Mouse (Mus musculus): ENCODE data around the gene Ubac2. TPM values are rescaled to one million over a fixed set of nuclear protein-coding genes. Genes with fewer than 3 reads are reported as not detected.

The Ubac2 gene
- total RNA-seq, 2 experiments from 2014 or later = 23.8 to 24.4 TPM

DNA sequence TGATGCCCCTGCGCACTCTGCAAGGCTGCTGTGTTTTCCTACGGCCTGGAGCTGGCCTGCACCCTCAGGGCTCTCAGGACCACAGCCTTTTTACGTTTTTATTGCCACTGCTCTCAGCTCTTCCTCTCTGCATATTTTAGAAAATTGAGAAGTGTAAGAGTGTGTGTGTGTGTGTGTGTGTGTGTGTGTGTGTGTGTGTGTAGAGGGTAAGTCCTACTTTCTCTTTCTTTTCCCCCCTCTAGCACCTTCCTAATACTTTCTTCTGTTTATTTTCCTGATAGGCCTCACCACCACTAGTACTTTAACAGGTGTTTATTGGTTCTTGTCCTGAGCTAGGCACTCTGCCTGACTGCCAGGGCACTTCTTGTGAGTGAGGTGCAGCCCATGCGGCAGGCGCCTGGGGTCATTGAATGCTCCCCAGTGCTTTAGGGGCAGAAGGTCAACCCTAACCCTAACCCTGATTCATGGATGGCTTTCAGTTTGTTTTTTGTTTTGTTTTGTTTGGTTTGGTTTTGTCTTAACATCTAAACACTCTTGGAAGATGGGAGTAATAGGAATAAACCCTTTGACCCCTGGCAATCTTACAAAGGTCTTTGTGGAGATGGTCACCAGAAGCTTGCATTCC is 16.2 kb downstream of the Ubac2 start:
- no peak for DNase-seq
- intact Hi-C loops (cut with DNase I) = no loop called here

GRCm38 (mm10) chr14:121895316-121895715 is 16.9 kb downstream of the Ubac2 start:
- intact Hi-C loops (cut with DNase I) = no loop called here
- DNase-seq = no peak

GRCm38 (mm10) chr14:121896126-121897090 is 18.0 kb downstream of the Ubac2 start:
- intact Hi-C loops (cut with DNase I) = no loop called here
- no peak for DNase-seq

GRCm38 (mm10) chr14:121897773-121898172 is 19.4 kb downstream of the Ubac2 start:
- intact Hi-C loops (cut with DNase I) = no loop called here
- no peak for DNase-seq

DNA sequence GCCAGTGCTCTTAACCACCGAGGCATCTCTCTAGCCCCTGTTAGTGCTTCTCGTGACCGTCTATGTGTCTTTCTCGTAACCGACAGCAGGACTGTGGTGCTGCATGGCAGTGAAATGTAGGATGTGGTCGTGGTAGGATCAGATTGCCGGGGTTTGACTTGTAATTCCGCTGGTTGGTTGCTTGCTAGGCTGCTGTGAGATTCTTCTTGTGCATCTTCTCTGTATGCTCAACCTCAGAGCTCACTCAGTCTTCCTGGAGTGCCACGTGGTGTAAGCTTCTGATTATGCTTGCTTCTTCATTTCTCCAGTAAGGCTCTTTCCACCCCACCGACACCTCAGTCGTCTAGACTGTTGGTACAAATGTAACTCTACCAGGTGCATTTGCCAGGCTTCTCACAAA is 20.1 kb downstream of the Ubac2 start:
- intact Hi-C loops (cut with DNase I) = no loop called here
- DNase-seq = no peak

DNA sequence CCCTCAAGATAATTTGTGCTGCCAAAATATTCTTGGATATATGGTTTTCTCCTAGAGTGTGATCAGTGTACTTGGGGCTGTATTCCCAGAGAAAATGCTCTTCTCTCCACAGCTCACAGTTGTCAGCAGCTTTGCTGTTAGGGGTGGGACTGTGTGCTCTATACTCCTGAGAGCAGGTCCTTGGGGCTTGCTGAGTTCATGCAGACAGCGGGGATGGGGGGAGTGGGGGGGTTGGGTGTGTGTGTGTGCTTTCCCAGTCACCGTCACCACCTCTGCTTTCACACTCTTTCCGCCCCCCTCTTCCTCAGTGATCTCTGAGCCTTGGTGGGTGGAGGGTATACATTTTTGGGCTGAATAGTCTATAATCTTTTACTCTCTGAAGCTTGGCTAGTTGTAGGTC is 20.7 kb downstream of the Ubac2 start:
- DNase-seq = no peak
- intact Hi-C loops (cut with DNase I) = no loop called here

- intact Hi-C loops (cut with DNase I) = no loop called here
Measured at GRCm38 (mm10) chr14:121901511-121901910, 23.1 kb downstream of the Ubac2 start.

DNA sequence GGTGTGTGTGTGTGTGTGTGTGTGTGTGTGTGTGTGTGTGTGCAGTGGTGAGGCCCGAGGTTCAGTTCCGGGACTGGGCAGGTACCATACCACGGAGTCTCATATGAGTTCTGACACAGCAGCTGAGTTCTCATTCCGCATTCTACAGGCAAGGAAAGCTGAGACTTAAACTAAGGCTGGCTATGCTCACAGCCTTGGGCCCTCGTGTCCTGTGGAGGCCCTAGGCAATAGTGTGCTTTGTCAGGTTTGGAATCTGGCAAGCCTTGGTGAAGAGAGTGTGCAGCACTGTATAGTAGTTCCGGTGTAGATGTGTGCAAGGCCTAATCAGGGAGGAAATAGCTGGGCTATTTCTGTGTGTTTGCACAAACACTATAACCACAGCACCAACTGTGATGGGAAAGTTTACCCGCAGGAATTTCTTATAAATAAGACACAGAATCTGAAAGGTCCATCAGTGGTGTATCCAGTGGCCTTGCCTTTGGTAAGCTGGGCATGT is 25.0 kb downstream of the Ubac2 start:
- intact Hi-C loops (cut with DNase I) = no loop called here

More at GRCm38 (mm10) chr14:121901511-121901910, 23.1 kb downstream of the Ubac2 start:
- no peak for DNase-seq

DNA sequence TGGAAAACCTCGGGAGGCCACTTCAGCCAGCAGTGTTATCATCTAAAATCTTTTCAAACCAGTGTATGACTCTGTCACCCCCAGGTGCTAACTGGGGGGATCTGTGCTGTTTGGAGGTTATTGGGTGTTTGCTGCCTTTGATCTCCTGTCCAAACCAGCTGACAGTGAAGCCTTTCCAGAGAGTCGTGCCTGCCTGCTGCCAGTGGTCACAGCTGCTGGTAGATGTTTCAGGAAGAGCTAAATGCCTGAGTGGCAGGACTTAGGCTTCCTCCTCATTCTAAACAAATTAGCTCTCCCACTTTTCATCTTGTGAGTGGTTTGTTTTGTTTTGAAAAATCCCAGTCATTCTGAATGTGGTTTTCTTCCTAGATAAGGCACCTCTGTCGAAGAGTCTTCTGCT is 26.3 kb downstream of the Ubac2 start:
- no peak for DNase-seq
- intact Hi-C loops (cut with DNase I) = no loop called here

More for the DNA sequence above, 25.0 kb downstream of the Ubac2 start:
- DNase-seq = no peak

DNA sequence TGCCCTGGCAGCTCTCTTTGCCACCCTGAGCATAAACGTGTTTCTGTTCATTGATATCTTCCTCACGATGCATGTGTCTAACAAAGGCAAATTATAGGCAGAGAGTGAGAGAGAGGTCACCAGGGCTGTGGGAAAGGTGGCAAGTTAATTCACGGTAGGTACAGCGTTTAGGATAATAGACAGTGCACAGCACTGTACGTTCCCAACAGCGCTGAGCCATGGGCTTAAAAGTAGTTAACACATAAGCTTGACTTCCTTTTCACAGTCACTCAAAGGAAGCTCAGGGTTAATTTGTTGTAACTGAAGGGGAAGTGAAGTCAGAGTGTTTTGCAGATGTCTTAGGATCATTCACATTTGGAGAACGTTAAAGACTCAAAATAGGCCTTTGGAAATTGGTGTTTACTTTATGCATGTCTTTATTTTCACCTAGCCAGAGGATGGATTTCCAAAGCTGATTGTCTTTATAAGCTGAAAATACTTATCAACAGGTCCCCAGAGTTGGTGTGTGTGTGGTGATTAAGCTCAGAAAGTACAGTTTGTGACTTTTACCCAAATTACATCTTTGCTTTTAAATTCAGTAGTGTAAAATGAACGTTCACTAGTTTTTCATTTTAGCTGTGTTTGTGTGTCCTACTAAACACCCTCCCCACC is 28.0 kb downstream of the Ubac2 start:
- DNase-seq = no peak
- intact Hi-C loops (cut with DNase I) = no loop called here

GRCm38 (mm10) chr14:121906992-121907681 is 28.7 kb downstream of the Ubac2 start:
- no peak for DNase-seq
- intact Hi-C loops (cut with DNase I) = no loop called here

DNA sequence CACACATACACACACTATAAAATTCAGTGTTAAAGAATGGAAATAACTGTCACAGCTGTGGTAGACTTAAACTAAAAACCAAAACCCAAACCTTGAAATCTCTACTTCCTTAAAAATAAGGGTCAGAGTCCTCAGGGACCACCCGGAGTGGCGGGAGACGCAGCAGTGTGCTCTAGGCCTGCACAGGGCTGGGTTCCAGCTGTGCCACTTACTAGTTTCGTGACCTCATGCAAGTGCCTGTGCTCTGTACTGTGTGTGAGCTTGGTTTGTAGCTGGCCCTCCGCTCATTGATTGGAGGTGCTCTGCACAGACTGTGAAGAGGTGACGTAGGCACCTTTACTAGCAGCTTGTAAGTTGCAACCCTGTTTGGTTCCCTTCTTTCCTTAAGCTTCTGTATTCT is 31.4 kb downstream of the Ubac2 start:
- no peak for DNase-seq
- intact Hi-C loops (cut with DNase I) = no loop called here

DNA sequence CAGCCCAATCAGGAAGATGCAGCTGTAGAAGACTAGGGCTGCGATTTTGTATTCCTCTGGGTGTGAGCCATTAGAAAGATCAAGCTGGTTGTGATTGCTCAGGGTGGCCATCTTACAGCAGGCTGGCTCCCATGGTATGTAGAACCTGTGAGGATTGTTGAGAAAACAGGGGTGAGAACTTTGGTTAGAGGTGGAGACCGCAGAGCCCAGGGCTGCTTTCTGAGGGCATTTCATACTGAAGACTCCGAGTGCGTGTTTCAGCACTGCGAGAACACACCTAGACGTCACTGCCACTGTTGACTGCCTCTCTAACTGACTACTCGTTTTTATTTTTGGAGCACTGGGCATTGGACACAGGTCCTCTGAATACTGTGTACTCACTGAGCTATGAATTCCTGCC is 34.1 kb downstream of the Ubac2 start:
- intact Hi-C loops (cut with DNase I) = no loop called here
- no peak for DNase-seq

DNA sequence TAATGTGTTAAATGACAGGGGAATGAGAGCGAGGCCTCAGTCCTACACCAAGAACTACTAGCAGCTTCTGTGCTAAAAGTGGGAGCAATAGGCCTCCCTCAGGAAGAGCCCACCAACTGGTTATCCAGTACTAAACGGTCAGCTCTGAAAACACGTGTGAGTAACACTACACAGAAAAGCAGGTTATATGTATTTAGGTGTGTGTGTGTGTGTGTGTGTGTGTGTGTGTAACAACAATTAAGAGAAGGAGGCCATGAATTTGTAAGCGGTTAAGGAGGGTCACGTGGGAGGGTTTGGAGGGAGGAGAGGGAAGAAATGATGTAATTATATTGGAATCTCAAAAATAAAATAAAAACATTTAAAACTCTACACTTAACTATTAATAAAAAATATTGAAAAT is 36.7 kb downstream of the Ubac2 start:
- DNase-seq = no peak
- intact Hi-C loops (cut with DNase I) = no loop called here

DNA sequence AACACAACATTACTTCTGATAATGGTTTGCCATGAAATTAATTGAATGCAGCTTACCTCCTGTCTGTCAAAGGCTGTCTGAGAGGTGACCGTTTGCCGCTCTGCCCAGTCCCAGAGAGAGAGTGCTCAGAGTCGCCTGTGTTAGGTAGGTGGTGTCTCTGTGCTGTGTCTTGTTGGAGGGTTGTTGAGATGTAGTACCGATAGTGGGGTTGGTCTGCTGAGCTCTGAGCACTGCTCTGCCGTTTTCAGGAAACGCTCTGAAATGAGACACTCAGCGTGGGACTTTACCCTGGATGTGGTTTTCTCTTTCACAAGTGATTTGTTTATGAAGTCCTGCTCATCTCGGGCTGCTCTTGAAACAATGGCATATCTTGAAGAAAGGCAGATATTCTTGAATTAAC is 37.2 kb downstream of the Ubac2 start, which contains the start of gene Gpr18:
Gene Gpr18 (minus strand): TSS at position 161 of the 400 bp plus-strand sequence.
- intact Hi-C loops (cut with DNase I) = no loop called here
- no peak for DNase-seq

DNA sequence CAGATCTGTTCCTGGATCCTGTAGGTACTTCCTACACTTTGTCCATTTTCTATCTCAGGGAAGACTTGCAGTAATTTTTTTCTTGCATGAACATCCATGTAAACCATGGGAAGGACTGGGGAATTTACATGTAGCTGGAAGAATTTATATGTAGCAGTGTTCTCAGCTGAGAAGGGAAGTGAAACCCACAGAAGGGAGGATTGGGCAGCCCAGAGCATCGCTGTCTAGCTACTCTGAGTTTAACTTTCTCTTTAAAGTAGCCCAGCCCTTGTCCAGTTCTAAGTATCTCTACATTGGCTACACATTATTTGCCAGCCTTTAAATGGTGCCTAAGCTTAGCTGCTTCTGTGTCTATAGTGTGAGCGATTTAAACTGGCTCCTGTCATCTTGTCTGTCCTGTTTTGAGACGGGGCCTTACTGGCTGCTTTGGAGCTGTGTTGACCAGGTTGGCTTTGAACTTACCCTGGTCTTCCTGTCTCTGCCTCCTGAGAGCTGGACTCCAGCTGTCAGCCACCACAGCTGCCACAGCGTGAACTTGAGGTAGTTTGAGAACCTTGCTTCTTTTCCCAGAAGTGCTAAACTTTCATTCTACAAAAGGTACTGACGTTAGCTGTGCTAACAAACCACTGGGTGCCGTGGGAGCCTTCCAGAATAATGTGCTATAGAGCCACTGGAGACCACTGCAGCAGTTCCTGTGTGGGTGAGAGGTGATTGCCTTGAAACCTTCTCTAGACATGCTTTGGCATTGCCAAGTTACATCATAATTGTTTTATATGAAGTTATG is 38.1 kb downstream of the Ubac2 start:
- intact Hi-C loops (cut with DNase I) = no loop called here
- no peak for DNase-seq

- intact Hi-C loops (cut with DNase I) = no loop called here
- no peak for DNase-seq
Measured at GRCm38 (mm10) chr14:121918266-121918665, 39.8 kb downstream of the Ubac2 start.

GRCm38 (mm10) chr14:121919752-121920151 is 41.3 kb downstream of the Ubac2 start:
- intact Hi-C loops (cut with DNase I) = loop anchor here (1.0 to 10.0 kb wide), 2 partner anchors 54 to 335 kb away; no protein-coding TSS in a partner anchor
- no peak for DNase-seq

- peak in 1 of 2 experiments; percentile 21 for DNase-seq
- intact Hi-C loops (cut with DNase I) = loop anchor here (10.0 kb wide), 1 partner anchor 336 kb away; no protein-coding TSS in a partner anchor
Measured at GRCm38 (mm10) chr14:121920511-121921124, 42.2 kb downstream of the Ubac2 start.
